Mouse (Mus musculus) liver, embryonic 14.5 days (tissue): ENCODE results near the gene Gtf3c1. TPM values are rescaled to one million over a fixed set of nuclear protein-coding genes. Genes with fewer than 3 reads are reported as not detected.
A peak's percentile ranks its signal among the peaks of the same experiment; 100 is the strongest.

ENCODE experiments used
- ATAC-seq: fragments of 200-750 bp; cut with Nextera tagmentation; 2 replicates; pipeline ENCODE4 v1.8.0; 2017; ENCODE audit warnings: moderate number of reproducible peaks, mild to moderate bottlenecking, moderate library complexity; ENCODE audit not compliant: insufficient read depth
- DNase-seq, 3 experiments: peaks; one replicate each; pipeline ENCODE4 v3.0.0-alpha.2; 2012 to 2013; ENCODE audit warnings: low read depth in 3 of 3, low spot score in 3 of 3
- H3K27ac ChIP-seq: fragments of 300-500 bp; sonication (generic); 2 replicates; pipeline ENCODE4 v1.5.1; 2014; ENCODE audit warnings: moderate library complexity, mild to moderate bottlenecking, control low read depth, inconsistent platforms
- H3K27me3 ChIP-seq: fragments of 300-500 bp; sonication (generic); 2 replicates; pipeline ENCODE4 v1.6.1; 2014; ENCODE audit warnings: mild to moderate bottlenecking, low read length, moderate library complexity; ENCODE audit not compliant: control insufficient read depth, insufficient read depth
- H3K36me3 ChIP-seq: fragments of 300-500 bp; sonication (generic); replicated peaks from 2 replicates; pipeline ENCODE4 v1.6.1; 2014; ENCODE audit warnings: low read depth; ENCODE audit not compliant: control insufficient read depth, insufficient read depth
- H3K4me1 ChIP-seq, 2 experiments: fragments of 200-500 bp in 1 of 2; fragments of 300-500 bp in 1 of 2; sonication (generic) in 1 of 2; replicated peaks; 2 replicates each; pipeline ENCODE4 v1.6.1; 2012 to 2014; ENCODE audit warnings: antibody characterized with exemption in 1 of 2, inconsistent platforms in 1 of 2, low read length in 1 of 2; ENCODE audit not compliant: control insufficient read depth in 2 of 2, insufficient read depth in 2 of 2
- H3K4me2 ChIP-seq: fragments of 300-500 bp; sonication (generic); 2 replicates; pipeline ENCODE4 v1.6.1; 2014; ENCODE audit warnings: low read depth, mild to moderate bottlenecking, control low read depth, moderate library complexity
- H3K4me3 ChIP-seq, 2 experiments: fragments of 200-500 bp in 1 of 2; fragments of 300-500 bp in 1 of 2; sonication (generic) in 1 of 2; 2 replicates each; pipeline ENCODE4 v1.5.1; 2012 to 2014; ENCODE audit warnings: low read depth in 2 of 2, low read length in 2 of 2, mild to moderate bottlenecking in 2 of 2, control low read depth in 1 of 2, inconsistent platforms in 1 of 2, moderate library complexity in 1 of 2; ENCODE audit not compliant: insufficient read depth in 1 of 2
- H3K9ac ChIP-seq: fragments of 300-500 bp; sonication (generic); replicated peaks from 2 replicates; pipeline ENCODE4 v1.6.1; 2014; ENCODE audit warnings: mild to moderate bottlenecking, control low read depth, moderate library complexity
- H3K9me3 ChIP-seq: fragments of 300-500 bp; sonication (generic); 2 replicates; pipeline ENCODE4 v1.6.1; 2016; ENCODE audit warnings: low read length, mixed read lengths; ENCODE audit not compliant: control insufficient read depth
- CTCF ChIP-seq: IDR thresholded peaks from 2 replicates; pipeline ENCODE4 v1.5.1; 2016; ENCODE audit warnings: antibody characterized with exemption, low read depth, control low read depth
- EP300 ChIP-seq: IDR thresholded peaks from 2 replicates; pipeline ENCODE4 v1.6.1; 2016; ENCODE audit warnings: antibody characterized with exemption, low read depth
- WGBS: fragments of 180-500 bp; shearing (Covaris S2); extraction: QIAGEN DNeasy Blood & Tissue Kit; methylation state at CpG from one replicate; pipeline ENCODE4 v1.1.7; 2014; ENCODE audit not compliant: insufficient replicate concordance; 5-methylcytosine and 5-hydroxymethylcytosine counted together
- polyA plus RNA-seq, 2 experiments: library from polyadenylated mRNA; depleted of rRNA in 1 of 2; stranded (reverse) in 1 of 2; unstranded in 1 of 2; fragments of >200 nt; fragmentation: Nextera tagmentation in 1 of 2; extraction: Ambion mirVana in 1 of 2; gene quantifications; 2 replicates each; pipeline versions ENCODE4 v1.2.1 to v1.2.3; 2012 to 2014

Gtf3c1 gene
- polyA plus RNA-seq, 2 experiments, result 6.3 to 7.3 TPM

DNA sequence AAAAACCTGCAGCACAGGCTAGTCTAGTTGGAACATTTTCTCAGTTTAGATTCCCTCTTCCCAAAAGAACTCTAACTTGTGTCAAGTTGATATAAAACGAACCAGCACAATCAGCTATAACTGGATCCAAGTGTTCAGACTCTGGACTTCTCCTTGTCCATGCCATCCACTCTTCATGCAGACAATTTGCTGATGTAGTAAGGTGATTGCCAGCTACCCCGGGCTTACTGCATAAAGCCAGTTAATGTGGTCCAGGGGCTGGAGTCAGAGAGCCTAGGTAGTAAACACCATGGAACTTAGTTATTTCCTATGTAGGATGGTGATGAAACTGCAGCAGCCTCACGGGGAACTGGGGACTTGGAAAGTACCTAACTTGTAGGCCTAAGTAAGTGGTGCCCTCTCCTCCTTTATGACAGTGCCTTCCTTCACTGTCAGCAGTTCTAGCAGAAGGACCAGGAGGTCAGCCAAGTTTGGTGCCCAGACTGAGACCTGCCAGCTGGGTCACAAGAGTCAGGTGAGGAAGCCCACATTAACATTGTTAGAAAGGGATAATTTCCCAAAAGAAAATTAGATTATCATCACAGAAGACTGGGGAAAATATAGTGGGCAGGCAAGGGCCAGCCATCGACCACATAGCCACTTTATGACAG is 28.9 kb upstream of the Gtf3c1 start:
- Histone ChIP-seq H3K4me3 (no peak overlapping the region), H3K36me3 (no peaks in the 10 kb centered on the region), H3K4me1 (peaks cover 0 to 2% of the 10 kb centered on the region in 2 experiments; a peak in 1 of 4 replicates), H3K27me3 (no peaks in the 10 kb centered on the region), H3K27ac (no peak overlapping the region), H3K9me3 (no peaks in the 10 kb centered on the region), H3K9ac (no peak overlapping the region), H3K4me2 (no peak overlapping the region)
- ATAC-seq (no peak), DNase-seq (no peak)
- TF ChIP-seq EP300, result no peak
- no peak for TF ChIP-seq CTCF
- 54% methylated on average over 4 of the region's 4 CpGs for WGBS

GRCm38 (mm10) chr7:125733791-125734190 is 26.2 kb upstream of the Gtf3c1 start:
- Histone ChIP-seq H3K9ac (no peak overlapping the region), H3K27me3 (no peaks in the 10 kb centered on the region), H3K27ac (no peak overlapping the region), H3K4me2 (no peak overlapping the region), H3K4me3 (no peak overlapping the region), H3K36me3 (no peaks in the 10 kb centered on the region), H3K4me1 (no peaks in the 10 kb centered on the region; a peak in 1 of 4 replicates), H3K9me3 (no peaks in the 10 kb centered on the region)
- WGBS, result 66% methylated on average over 4 of the region's 4 CpGs
- no peak for TF ChIP-seq EP300
- DNase-seq, result no peak
- no peak for ATAC-seq

DNA sequence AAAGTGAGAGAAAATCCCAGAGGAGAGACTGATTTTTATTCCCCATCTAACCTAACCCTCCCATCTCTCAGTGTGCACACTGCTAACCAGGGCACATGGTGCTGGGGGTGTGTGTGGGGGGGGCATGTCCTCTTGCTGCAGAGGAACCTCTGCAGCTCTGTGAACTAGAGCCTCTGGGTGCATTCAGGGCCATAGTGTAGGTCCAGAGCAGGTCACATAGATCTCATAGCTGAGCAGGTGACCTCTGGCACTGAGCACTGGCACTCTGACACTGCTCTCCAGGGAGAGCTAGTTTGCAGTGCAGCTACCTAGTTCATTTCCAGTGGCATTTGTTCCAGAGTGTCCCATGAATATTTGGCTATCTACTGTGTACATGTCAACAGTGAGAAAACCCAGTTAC is 24.1 kb upstream of the Gtf3c1 start:
- no peak for DNase-seq
- H3K36me3 ChIP-seq, result no peaks in the 10 kb centered on the region
- no peaks in the 10 kb centered on the region for H3K9me3 ChIP-seq
- H3K9ac ChIP-seq, result no peak overlapping the region
- no peak overlapping the region for H3K27ac ChIP-seq
- no peak for TF ChIP-seq CTCF
- no peak for TF ChIP-seq EP300
- ATAC-seq, result no peak
- H3K4me1 ChIP-seq, result no peaks in the 10 kb centered on the region; a peak in 1 of 4 replicates
- no peak overlapping the region for H3K4me3 ChIP-seq
- H3K27me3 ChIP-seq, result no peaks in the 10 kb centered on the region
- H3K4me2 ChIP-seq, result no peak overlapping the region

DNA sequence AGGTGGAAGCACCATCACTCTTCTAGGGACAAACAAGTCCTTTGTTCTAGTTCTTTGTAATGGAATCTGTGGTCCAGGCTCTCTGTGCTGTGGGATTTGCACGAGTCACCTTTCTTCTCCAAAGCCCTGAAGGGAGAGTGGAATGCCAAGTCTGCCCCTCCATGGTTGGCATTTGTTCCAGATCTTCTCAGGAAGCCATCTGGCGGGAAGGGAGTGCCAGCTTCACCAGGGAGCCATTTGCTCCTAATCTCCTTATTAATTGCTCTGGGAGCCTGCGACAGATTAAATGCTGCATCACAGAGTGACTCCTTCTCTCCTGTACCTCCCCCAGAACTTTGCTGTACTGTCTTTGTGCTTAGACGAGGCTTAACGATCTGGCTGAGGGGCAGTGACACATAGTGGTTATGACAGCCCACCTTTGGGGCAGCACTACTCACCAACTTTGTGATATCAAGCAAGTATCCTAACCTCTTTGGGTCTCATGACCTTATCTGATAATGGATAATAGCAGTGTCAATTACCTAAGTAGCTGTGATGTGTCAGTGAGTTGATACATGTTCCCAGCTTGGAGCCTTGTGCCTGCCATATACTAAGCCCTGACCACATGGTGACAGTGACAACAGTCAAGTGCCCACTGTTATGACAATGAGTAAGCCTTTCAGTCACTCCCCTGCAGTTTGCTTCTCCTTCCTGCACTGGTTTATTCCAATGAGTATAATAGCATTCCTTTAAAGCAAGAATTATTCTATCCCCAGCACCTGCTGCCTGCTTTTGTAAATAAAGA is 15.8 kb upstream of the Gtf3c1 start:
- no peak overlapping the region for H3K9ac ChIP-seq
- no peaks in the 10 kb centered on the region for H3K36me3 ChIP-seq
- H3K4me3 ChIP-seq, result no peak overlapping the region
- ATAC-seq (no peak), DNase-seq (no peak)
- no peak for TF ChIP-seq EP300
- TF ChIP-seq CTCF, result no peak
- no peaks in the 10 kb centered on the region for H3K9me3 ChIP-seq
- H3K27ac ChIP-seq, result no peak overlapping the region
- peaks cover 0 to 3% of the 10 kb centered on the region in 2 experiments; a peak in 1 of 4 replicates for H3K4me1 ChIP-seq
- 50% methylated on average over 5 of the region's 5 CpGs for WGBS
- H3K27me3 ChIP-seq, result no peaks in the 10 kb centered on the region
- H3K4me2 ChIP-seq, result no peak overlapping the region

GRCm38 (mm10) chr7:125722127-125722526 is 14.5 kb upstream of the Gtf3c1 start:
- Histone ChIP-seq H3K9me3 (no peaks in the 10 kb centered on the region), H3K27me3 (no peaks in the 10 kb centered on the region), H3K9ac (no peak overlapping the region), H3K4me2 (no peak overlapping the region), H3K27ac (no peak overlapping the region), H3K4me1 (peaks cover 0 to 3% of the 10 kb centered on the region in 2 experiments; a peak in 1 of 4 replicates), H3K36me3 (no peaks in the 10 kb centered on the region), H3K4me3 (no peak overlapping the region)
- ATAC-seq, result no peak
- DNase-seq, result no peak
- TF ChIP-seq CTCF, result peak; percentile 49
- no peak for TF ChIP-seq EP300
